Mouse (Mus musculus) intestine, embryonic 14.5 days (tissue): ENCODE results near the gene Gm29133. TPM values are rescaled to one million over a fixed set of nuclear protein-coding genes. Genes with fewer than 3 reads are reported as not detected.

ENCODE experiments used
- ATAC-seq: fragments of 200-750 bp; cut with Nextera tagmentation; replicated peaks from 2 replicates; pipeline ENCODE4 v1.8.0; 2017; ENCODE audit warnings: low read depth, moderate number of reproducible peaks, moderate TSS enrichment, moderate library complexity; ENCODE audit not compliant: low FRiP score, low TSS enrichment
- DNase-seq: peaks from one replicate; pipeline ENCODE4 v3.0.0-alpha.2; 2018; ENCODE audit warnings: low spot score
- H3K27ac ChIP-seq: fragments of 300-500 bp; sonication (generic); 2 replicates; pipeline ENCODE4 v1.5.1; 2014; ENCODE audit warnings: low read depth, mild to moderate bottlenecking, control low read depth
- H3K27me3 ChIP-seq: fragments of 300-500 bp; sonication (generic); replicated peaks from 2 replicates; pipeline ENCODE4 v1.6.1; 2014; ENCODE audit warnings: low read length, control low read depth; ENCODE audit not compliant: control insufficient read depth, insufficient read depth
- H3K36me3 ChIP-seq: fragments of 300-500 bp; sonication (generic); 2 replicates; pipeline ENCODE4 v1.6.1; 2014; ENCODE audit warnings: low read length, control low read depth; ENCODE audit not compliant: control insufficient read depth, insufficient read depth
- H3K4me1 ChIP-seq: fragments of 300-500 bp; sonication (generic); replicated peaks from 2 replicates; pipeline ENCODE4 v1.6.1; 2014; ENCODE audit warnings: low read length, control low read depth, mixed read lengths; ENCODE audit not compliant: control insufficient read depth, insufficient read depth
- H3K4me2 ChIP-seq: fragments of 300-500 bp; sonication (generic); 2 replicates; pipeline ENCODE4 v1.6.1; 2014; ENCODE audit warnings: low read length
- H3K4me3 ChIP-seq: fragments of 300-500 bp; sonication (generic); 2 replicates; pipeline ENCODE4 v1.5.1; 2014; ENCODE audit warnings: low read depth, low read length, control low read depth, mixed read lengths
- H3K9ac ChIP-seq: fragments of 300-500 bp; sonication (generic); 2 replicates; pipeline ENCODE4 v1.6.1; 2014; ENCODE audit warnings: mild to moderate bottlenecking, low read length
- H3K9me3 ChIP-seq: fragments of 300-500 bp; sonication (generic); 2 replicates; pipeline ENCODE4 v1.6.1; 2016; ENCODE audit warnings: low read length, control low read depth; ENCODE audit not compliant: control insufficient read depth
- WGBS: fragments of 180-500 bp; shearing (Covaris S2); extraction: QIAGEN DNeasy Blood & Tissue Kit; methylation state at CpG from one replicate; pipeline ENCODE4 v1.1.7; 2014; 5-methylcytosine and 5-hydroxymethylcytosine counted together
- polyA plus RNA-seq: library from polyadenylated mRNA; unstranded; fragments of >200 nt; fragmentation: Nextera tagmentation; extraction: Ambion mirVana; gene quantifications from 2 replicates; pipeline ENCODE4 v1.2.1, GENCODE M21; 2014

Gene Gm29133
- polyA plus RNA-seq, 1 experiment from 2014 or later = not detected

DNA sequence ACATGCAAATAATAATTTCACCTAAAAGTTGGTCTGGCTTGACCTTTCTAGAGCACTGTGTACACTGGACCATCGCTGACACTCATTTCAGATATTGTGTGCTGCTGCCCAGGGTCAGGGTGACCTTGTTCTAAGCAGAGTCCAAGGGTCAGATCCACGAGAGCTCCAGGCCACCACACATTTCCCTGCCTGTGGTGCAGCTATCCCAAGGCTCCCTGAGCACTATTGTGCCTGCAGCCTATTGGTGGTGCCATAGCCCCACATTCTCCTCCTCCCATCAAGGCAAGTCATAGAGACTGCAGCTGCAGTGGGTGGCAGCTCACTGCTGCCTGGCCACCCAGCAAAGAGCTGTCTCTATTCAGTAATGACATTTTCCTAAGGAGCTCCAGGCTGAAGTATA is 2.7 kb upstream of the Gm29133 start:
- no peaks in the 10 kb centered on the region for H3K36me3 ChIP-seq
- H3K9ac ChIP-seq = no peak overlapping the region
- H3K4me1 ChIP-seq = no peaks in the 10 kb centered on the region
- H3K9me3 ChIP-seq = no peaks in the 10 kb centered on the region
- 66% methylated on average over 2 of the region's 2 CpGs for WGBS
- H3K4me3 ChIP-seq = no peak overlapping the region
- no peak overlapping the region for H3K27ac ChIP-seq
- ATAC-seq (no peak), DNase-seq (no peak)
- no peaks in the 10 kb centered on the region for H3K27me3 ChIP-seq
- H3K4me2 ChIP-seq = no peak overlapping the region

DNA sequence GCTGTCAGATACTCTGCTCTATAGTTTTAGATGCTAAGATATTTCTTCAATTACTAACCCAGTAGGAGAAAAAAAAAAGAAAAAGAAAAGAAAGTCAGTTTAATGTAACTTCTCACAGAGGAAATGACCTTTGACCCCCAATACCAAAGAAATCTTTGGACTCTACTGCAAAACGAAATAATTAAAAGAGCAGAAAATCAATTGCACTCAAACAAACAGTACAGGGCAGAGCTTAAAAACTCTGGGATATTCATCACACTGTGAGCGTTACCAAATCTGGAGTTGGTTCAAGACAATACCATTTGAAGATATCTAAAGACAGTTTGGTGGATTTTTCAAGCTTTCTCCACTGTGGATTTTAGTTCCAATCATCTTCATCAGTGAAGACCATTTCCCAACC is 15.4 kb downstream of the Gm29133 start:
- ATAC-seq (no peak), DNase-seq (no peak)
- no peaks in the 10 kb centered on the region for H3K27me3 ChIP-seq
- no peak overlapping the region for H3K4me2 ChIP-seq
- no peaks in the 10 kb centered on the region for H3K36me3 ChIP-seq
- no peak overlapping the region for H3K27ac ChIP-seq
- H3K4me1 ChIP-seq = no peaks in the 10 kb centered on the region
- 55% methylated on average over 2 of the region's 2 CpGs for WGBS
- no peak overlapping the region for H3K9ac ChIP-seq
- H3K4me3 ChIP-seq = no peak overlapping the region
- H3K9me3 ChIP-seq = no peaks in the 10 kb centered on the region

DNA sequence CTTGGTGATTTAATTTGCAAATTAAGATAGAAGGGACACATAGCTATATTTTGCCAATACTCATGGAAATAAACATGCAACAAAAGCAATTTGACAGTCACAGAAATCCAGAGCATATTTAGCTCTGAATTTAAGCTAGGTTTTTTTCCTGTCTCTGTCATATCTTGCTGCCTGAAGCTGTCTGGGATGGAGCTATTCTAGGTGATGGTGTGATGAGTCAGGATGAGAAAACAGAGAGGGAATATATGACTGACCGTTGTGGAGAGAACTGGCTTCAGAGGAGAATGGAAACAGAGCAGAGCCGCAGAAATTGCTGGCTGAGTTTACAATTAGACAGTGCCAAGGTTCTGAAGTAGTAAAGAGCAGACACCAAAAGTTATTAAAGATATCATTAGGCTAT is 26.3 kb downstream of the Gm29133 start:
- Histone ChIP-seq H3K4me2 (no peak overlapping the region), H3K36me3 (no peaks in the 10 kb centered on the region), H3K27me3 (no peaks in the 10 kb centered on the region), H3K27ac (no peak overlapping the region), H3K9me3 (no peaks in the 10 kb centered on the region), H3K9ac (no peak overlapping the region), H3K4me1 (no peaks in the 10 kb centered on the region), H3K4me3 (no peak overlapping the region)
- 68% methylated on average over 2 of the region's 2 CpGs for WGBS
- no peak for DNase-seq
- ATAC-seq = no peak

DNA sequence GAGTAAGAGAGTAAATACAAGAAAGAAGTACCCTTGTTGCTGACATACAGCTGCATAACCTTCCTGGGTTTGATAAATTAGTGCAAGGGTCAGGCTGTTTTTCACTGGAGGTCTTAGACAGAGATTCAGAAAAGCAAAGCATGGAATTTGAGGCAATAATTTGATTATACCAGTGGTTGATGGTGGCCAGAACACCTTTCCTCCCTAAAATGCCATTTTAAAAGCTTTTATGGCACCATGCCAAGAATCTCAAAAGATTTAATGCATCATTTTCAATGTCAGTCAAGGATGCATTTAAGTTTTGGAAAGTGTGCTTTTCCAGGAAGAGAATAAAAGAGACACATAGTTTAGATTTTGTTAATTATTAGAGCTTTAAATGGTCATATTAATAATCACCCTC is 60.0 kb downstream of the Gm29133 start:
- no peak overlapping the region for H3K4me3 ChIP-seq
- H3K27me3 ChIP-seq = no peaks in the 10 kb centered on the region
- H3K4me2 ChIP-seq = no peak overlapping the region
- H3K9me3 ChIP-seq = no peaks in the 10 kb centered on the region
- H3K27ac ChIP-seq = no peak overlapping the region
- no peak for ATAC-seq
- H3K9ac ChIP-seq = no peak overlapping the region
- no peaks in the 10 kb centered on the region for H3K4me1 ChIP-seq
- DNase-seq = no peak
- H3K36me3 ChIP-seq = no peaks in the 10 kb centered on the region

DNA sequence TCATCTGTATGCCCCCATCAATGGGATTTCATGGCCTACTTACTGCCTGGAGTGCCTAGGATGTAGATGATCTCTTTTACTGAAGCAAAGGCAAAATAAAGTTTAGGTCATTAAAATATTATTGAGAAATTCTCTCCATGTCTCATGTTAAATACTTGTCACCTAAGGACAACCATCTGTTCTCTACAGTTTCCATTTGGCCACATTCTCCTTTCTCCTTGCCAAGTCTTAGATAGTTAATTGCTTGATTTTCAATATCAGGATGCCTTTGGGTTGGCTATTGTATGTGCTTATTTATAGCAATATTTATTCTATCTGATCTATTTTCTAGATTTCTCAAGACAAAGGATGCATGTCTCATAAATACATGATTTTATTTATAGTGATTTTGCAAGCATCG is 75.9 kb downstream of the Gm29133 start:
- no peak for DNase-seq
- no peak for ATAC-seq
- Histone ChIP-seq H3K9ac (no peak overlapping the region), H3K4me3 (no peak overlapping the region), H3K4me2 (no peak overlapping the region), H3K27ac (no peak overlapping the region), H3K27me3 (no peaks in the 10 kb centered on the region), H3K9me3 (no peaks in the 10 kb centered on the region), H3K4me1 (no peaks in the 10 kb centered on the region), H3K36me3 (no peaks in the 10 kb centered on the region)
- WGBS = 95% methylated on average over 1 of the region's 1 CpGs

DNA sequence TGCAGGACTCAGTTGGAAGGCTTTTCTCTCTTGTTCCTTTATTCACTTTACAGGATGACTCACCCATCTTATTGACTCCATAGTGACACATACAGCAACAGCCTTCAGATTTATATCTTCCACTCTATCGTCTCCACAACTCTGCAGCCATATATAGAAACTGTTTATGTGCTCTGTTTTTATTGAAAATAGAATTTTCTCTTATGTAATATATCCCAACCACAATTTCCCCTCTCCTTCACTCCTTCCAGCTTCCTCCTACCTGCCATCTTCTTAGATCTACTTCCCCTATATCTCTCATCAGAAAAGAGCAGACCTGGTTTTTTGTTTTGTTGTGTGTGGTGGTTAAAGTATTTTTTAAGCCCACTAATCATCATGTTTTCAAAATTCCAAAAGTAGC is 76.5 kb downstream of the Gm29133 start:
- Histone ChIP-seq H3K27me3 (no peaks in the 10 kb centered on the region), H3K4me2 (no peak overlapping the region), H3K9ac (no peak overlapping the region), H3K4me3 (no peak overlapping the region), H3K9me3 (no peaks in the 10 kb centered on the region), H3K36me3 (no peaks in the 10 kb centered on the region), H3K4me1 (no peaks in the 10 kb centered on the region), H3K27ac (no peak overlapping the region)
- DNase-seq = no peak
- ATAC-seq = no peak
- 53% methylated on average over 1 of the region's 1 CpGs for WGBS

DNA sequence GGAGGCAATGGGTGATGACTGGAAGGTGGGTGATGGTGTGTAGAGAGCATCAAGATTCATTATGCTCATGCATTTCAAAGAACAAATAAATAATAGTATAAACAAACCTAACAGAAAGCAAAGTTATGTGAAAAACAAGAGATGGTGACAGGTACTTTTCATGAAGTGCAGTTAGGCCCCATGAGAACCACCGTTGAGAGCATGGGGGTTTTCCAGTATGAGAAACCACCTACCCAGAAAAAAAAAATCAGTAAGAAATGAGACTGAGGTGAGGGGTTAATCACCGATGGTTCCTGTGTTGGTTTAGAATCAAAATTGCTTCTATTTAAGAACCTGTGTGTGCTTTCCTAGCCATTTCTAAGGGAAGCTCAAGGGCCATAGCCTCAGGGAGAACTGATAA is 86.8 kb downstream of the Gm29133 start:
- Histone ChIP-seq H3K4me1 (no peaks in the 10 kb centered on the region), H3K27ac (no peak overlapping the region), H3K9me3 (no peaks in the 10 kb centered on the region), H3K4me3 (no peak overlapping the region), H3K4me2 (no peak overlapping the region), H3K9ac (no peak overlapping the region), H3K36me3 (no peaks in the 10 kb centered on the region), H3K27me3 (no peaks in the 10 kb centered on the region)
- ATAC-seq (no peak), DNase-seq (no peak)
- 76% methylated on average over 2 of the region's 2 CpGs for WGBS

DNA sequence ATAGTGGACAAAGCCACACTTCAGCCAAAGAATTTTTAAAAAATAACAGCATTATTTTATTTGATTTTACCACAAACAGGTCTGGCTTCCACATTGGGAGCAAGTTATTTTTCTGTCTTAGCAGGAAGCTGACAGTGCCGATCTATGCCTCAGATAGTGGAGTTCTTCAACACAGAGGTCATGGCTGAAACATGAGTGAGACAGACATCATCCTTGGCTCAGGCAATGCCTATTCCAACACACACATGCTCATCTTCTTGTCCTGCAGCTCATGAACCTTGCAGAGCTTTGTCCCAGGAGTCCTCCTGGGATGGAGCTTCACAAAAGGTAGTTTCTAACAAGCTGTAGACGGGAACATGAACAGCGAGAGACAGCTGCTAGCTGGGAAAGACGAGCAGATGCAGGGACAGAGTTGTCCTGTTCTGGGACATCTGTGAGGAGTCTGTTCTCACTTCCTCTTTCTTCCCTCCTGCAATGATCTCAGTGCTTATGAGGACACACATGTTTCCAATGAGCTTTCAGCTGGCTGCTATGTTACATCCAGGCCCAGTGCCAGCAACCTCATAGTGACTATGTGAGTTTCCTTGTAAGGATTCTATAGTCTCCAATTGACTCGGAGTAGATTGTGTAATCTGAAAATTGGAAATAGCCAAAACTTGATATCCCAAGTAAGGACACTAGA is 87.4 kb downstream of the Gm29133 start:
- Histone ChIP-seq H3K27me3 (no peaks in the 10 kb centered on the region), H3K4me2 (no peak overlapping the region), H3K4me3 (no peak overlapping the region), H3K27ac (no peak overlapping the region), H3K9ac (no peak overlapping the region), H3K4me1 (no peaks in the 10 kb centered on the region), H3K9me3 (no peaks in the 10 kb centered on the region), H3K36me3 (no peaks in the 10 kb centered on the region)
- no peak for ATAC-seq
- WGBS = 68% methylated on average over 5 of the region's 5 CpGs
- DNase-seq = no peak
